Comparison of ENCODE assay signal across 11 mouse cellular contexts in the genomic region with DNA sequence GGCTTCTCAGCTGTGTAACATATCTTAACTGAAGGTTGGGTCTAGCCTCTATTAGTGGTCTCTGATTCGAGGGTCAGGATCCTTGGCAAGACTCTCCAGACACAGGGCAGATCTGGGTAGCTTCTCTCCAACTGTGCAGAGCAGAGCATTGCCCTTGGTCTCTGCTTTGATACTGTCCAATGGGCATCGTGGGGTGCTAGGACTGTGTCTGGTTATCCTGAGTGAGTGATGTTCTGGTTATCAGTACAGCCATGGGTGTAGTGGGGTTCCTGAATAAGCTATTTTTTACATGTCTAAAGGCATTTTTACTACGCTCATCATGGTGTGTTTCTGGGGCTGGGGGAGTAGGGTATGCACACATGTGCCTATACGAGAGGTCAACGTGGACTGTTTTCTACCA. TPM values are rescaled to one million over a fixed set of nuclear protein-coding genes. Genes with fewer than 3 reads are reported as not detected.
DNase-seq lines count a peak whose midpoint lies in the region; ATAC-seq and TF ChIP-seq lines count a peak whose summit lies in the region.
"Had no signal": no experiment of that assay in that cellular context is flagged by ENCODE, and none has a peak within 500 bp of the region (broad histone marks: within the 10 kb centered on the region; RNA-seq: fewer than 3 reads in every experiment).

No protein-coding gene starts in this region.

- no peak for ATAC-seq in heart, embryonic 13.5 days (ENCODE audit: extremely low read depth, insufficient number of reproducible peaks, low FRiP score, low TSS enrichment)
- no peak for ATAC-seq in midbrain, embryonic 12.5 days (ENCODE audit: low FRiP score, low read depth)
- ATAC-seq in midbrain, postnatal 0 days (ENCODE audit: low FRiP score), result no peak
- ATAC-seq in limb, embryonic 14.5 days (ENCODE audit: low FRiP score, low read depth), result no peak
- ATAC-seq in stomach, embryonic 15.5 days (ENCODE audit: insufficient read depth, low FRiP score, low read depth), result no peak

- H3K27ac ChIP-seq in heart, embryonic 13.5 days (replicated peaks), result no peak overlapping the region
- H3K27ac ChIP-seq in midbrain, embryonic 12.5 days (replicated peaks), result no peak overlapping the region
- H3K27ac ChIP-seq in midbrain, postnatal 0 days (ENCODE audit: low read depth, low read length), result no peak overlapping the region
- no peak overlapping the region for H3K27ac ChIP-seq in limb, embryonic 14.5 days (replicated peaks; ENCODE audit: low read depth, low read length)
- H3K27ac ChIP-seq in stomach, embryonic 15.5 days, result no peak overlapping the region

- no peak for DNase-seq in heart, adult 9 months (ENCODE audit: low spot score in 2 of 2)
- no peak for DNase-seq in midbrain, postnatal 0 days (ENCODE audit: low spot score)
- DNase-seq in limb, embryonic 14.5 days (ENCODE audit: low spot score), result no peak
- no peak for DNase-seq in MN1 (ENCODE audit: low spot score)
- DNase-seq in adrenal gland, postnatal 25 days, result no peak
- DNase-seq: right cerebral cortex, postnatal 25 days had no signal

- no peaks in the 10 kb centered on the region for H3K27me3 ChIP-seq in heart, embryonic 13.5 days (replicated peaks)
- H3K27me3 ChIP-seq in midbrain, embryonic 12.5 days, result no peaks in the 10 kb centered on the region
- H3K27me3 ChIP-seq in midbrain, postnatal 0 days (ENCODE audit: insufficient read depth, low read length), result no peaks in the 10 kb centered on the region
- H3K27me3 ChIP-seq in limb, embryonic 14.5 days (ENCODE audit: control insufficient read depth, insufficient read depth, low read length), result no peaks in the 10 kb centered on the region
- no peaks in the 10 kb centered on the region for H3K27me3 ChIP-seq in stomach, embryonic 15.5 days (replicated peaks)

- H3K9ac ChIP-seq in heart, embryonic 13.5 days, result peak overlapping the region; percentile 89
- H3K9ac ChIP-seq in midbrain, embryonic 12.5 days (replicated peaks), result no peak overlapping the region
- no peak overlapping the region for H3K9ac ChIP-seq in midbrain, postnatal 0 days (replicated peaks; ENCODE audit: low read length, poor library complexity, severe bottlenecking)
- no peak overlapping the region for H3K9ac ChIP-seq in limb, embryonic 14.5 days (ENCODE audit: low read depth, low read length, severe bottlenecking)
- no peak overlapping the region for H3K9ac ChIP-seq in stomach, embryonic 15.5 days

- no peak overlapping the region for H3K4me3 ChIP-seq in heart, embryonic 13.5 days
- no peak overlapping the region for H3K4me3 ChIP-seq in midbrain, embryonic 12.5 days
- H3K4me3 ChIP-seq in midbrain, postnatal 0 days (ENCODE audit: low read depth, low read length), result no peak overlapping the region
- no peak overlapping the region for H3K4me3 ChIP-seq in limb, embryonic 14.5 days (replicated peaks; ENCODE audit: low read length)
- H3K4me3 ChIP-seq in stomach, embryonic 15.5 days (replicated peaks), result no peak overlapping the region

- 57% methylated on average over 5 of the region's 5 CpGs for WGBS in heart, embryonic 13.5 days
- 92% methylated on average over 5 of the region's 5 CpGs for WGBS in midbrain, embryonic 12.5 days
- 97% methylated on average over 5 of the region's 5 CpGs for WGBS in midbrain, postnatal 0 days
- WGBS in limb, embryonic 14.5 days, result 92% methylated on average over 5 of the region's 5 CpGs
- 83% methylated on average over 5 of the region's 5 CpGs for WGBS in stomach, embryonic 15.5 days

- TF ChIP-seq POLR2A in limb, embryonic 14.5 days (IDR thresholded peaks at IDR 0.05; ENCODE audit: borderline replicate concordance, extremely low read depth, insufficient read depth, insufficient read length), result no peak

- no peak for TF ChIP-seq CTCF in midbrain, postnatal 0 days (IDR thresholded peaks at IDR 0.05)

- H3K9me3 ChIP-seq in heart, embryonic 13.5 days, result no peaks in the 10 kb centered on the region
- H3K9me3 ChIP-seq in midbrain, embryonic 12.5 days, result no peaks in the 10 kb centered on the region
- H3K9me3 ChIP-seq in midbrain, postnatal 0 days (ENCODE audit: low read length), result no peaks in the 10 kb centered on the region
- H3K9me3 ChIP-seq in limb, embryonic 14.5 days (ENCODE audit: control insufficient read depth, low read length), result no peaks in the 10 kb centered on the region
- no peaks in the 10 kb centered on the region for H3K9me3 ChIP-seq in stomach, embryonic 15.5 days

- H3K36me3 ChIP-seq in heart, embryonic 13.5 days, result peaks cover 14% of the 10 kb centered on the region
- H3K36me3 ChIP-seq in midbrain, embryonic 12.5 days, result no peaks in the 10 kb centered on the region
- H3K36me3 ChIP-seq in midbrain, postnatal 0 days (ENCODE audit: insufficient read depth, low read length), result no peaks in the 10 kb centered on the region
- H3K36me3 ChIP-seq in limb, embryonic 14.5 days (ENCODE audit: control insufficient read depth, insufficient read depth, low read length), result no peaks in the 10 kb centered on the region
- H3K36me3 ChIP-seq in stomach, embryonic 15.5 days, result no peaks in the 10 kb centered on the region

- H3K4me2 ChIP-seq in heart, embryonic 13.5 days, result peak overlapping the region; percentile 75
- H3K4me2 ChIP-seq in midbrain, embryonic 12.5 days (replicated peaks), result peak overlapping the region; percentile 61; the same call in 1 of the 2 replicates
- H3K4me2 ChIP-seq in midbrain, postnatal 0 days (ENCODE audit: low read depth, low read length, poor library complexity, severe bottlenecking), result no peak overlapping the region
- peak overlapping the region; percentile 56; the same call in 1 of the 2 replicates for H3K4me2 ChIP-seq in limb, embryonic 14.5 days (replicated peaks; ENCODE audit: low read depth, low read length, severe bottlenecking)
- H3K4me2 ChIP-seq in stomach, embryonic 15.5 days, result peak overlapping the region; percentile 69

- H3K4me1 ChIP-seq in heart, embryonic 13.5 days, result peaks cover 10% of the 10 kb centered on the region; the same call in 1 of the 2 replicates
- peaks cover 6% of the 10 kb centered on the region; the same call in 1 of the 2 replicates for H3K4me1 ChIP-seq in midbrain, embryonic 12.5 days
- no peaks in the 10 kb centered on the region; the same call in 1 of the 2 replicates for H3K4me1 ChIP-seq in midbrain, postnatal 0 days (ENCODE audit: insufficient read depth, low read length)
- no peaks in the 10 kb centered on the region for H3K4me1 ChIP-seq in limb, embryonic 14.5 days (ENCODE audit: control insufficient read depth, insufficient read depth, low read length)
- H3K4me1 ChIP-seq in stomach, embryonic 15.5 days, result no peaks in the 10 kb centered on the region; the same call in 1 of the 2 replicates

RNA-seq across cellular contexts. Expression of a gene that starts 0.7 kb away (rescaled TPM):
- 64.7 and 68.9 TPM in 2 replicates for polyA plus RNA-seq in heart, embryonic 13.5 days (2015; fragmentation: Nextera tagmentation; extraction: Ambion mirVana)
- polyA plus RNA-seq in midbrain, embryonic 12.5 days (2016; fragmentation: Nextera tagmentation; extraction: Ambion mirVana), result 38.2 and 39.6 TPM in 2 replicates
- total RNA-seq in midbrain, postnatal 0 days (2014; rRNA removed), result 10.0 and 13.8 TPM in 2 replicates
- 18.0 and 19.4 TPM in 2 replicates for polyA plus RNA-seq in midbrain, postnatal 0 days (2015; fragmentation: Nextera tagmentation; extraction: Ambion mirVana)
- 53.0 and 58.6 TPM in 2 replicates for polyA plus RNA-seq in limb, embryonic 14.5 days (2012; rRNA removed)
- 48.4 and 60.3 TPM in 2 replicates for polyA plus RNA-seq in limb, embryonic 14.5 days (2014; fragmentation: Nextera tagmentation; extraction: Ambion mirVana)
- 121 TPM in 2 replicates for polyA plus RNA-seq in stomach, embryonic 15.5 days (2015; fragmentation: Nextera tagmentation; extraction: Ambion mirVana)
- total RNA-seq in adrenal gland, postnatal 25 days (2021), result 83.7 and 89.8 TPM in 2 replicates

RNA-seq across cellular contexts. Expression of a gene that starts 12.6 kb away (rescaled TPM):
- 1.9 TPM in 2 replicates for polyA plus RNA-seq in heart, embryonic 13.5 days (2015; fragmentation: Nextera tagmentation; extraction: Ambion mirVana)
- polyA plus RNA-seq in midbrain, embryonic 12.5 days (2016; fragmentation: Nextera tagmentation; extraction: Ambion mirVana), result 13.8 and 14.8 TPM in 2 replicates
- 118 and 166 TPM in 2 replicates for total RNA-seq in midbrain, postnatal 0 days (2014; rRNA removed)
- 33.3 and 37.6 TPM in 2 replicates for polyA plus RNA-seq in midbrain, postnatal 0 days (2015; fragmentation: Nextera tagmentation; extraction: Ambion mirVana)
- polyA plus RNA-seq in limb, embryonic 14.5 days (2012; rRNA removed), result 24.8 and 28.8 TPM in 2 replicates
- 3.6 and 5.4 TPM in 2 replicates for polyA plus RNA-seq in limb, embryonic 14.5 days (2014; fragmentation: Nextera tagmentation; extraction: Ambion mirVana)
- polyA plus RNA-seq in stomach, embryonic 15.5 days (2015; fragmentation: Nextera tagmentation; extraction: Ambion mirVana), result 2.1 and 2.2 TPM in 2 replicates
- total RNA-seq in adrenal gland, postnatal 25 days (2021), result 7.3 and 9.6 TPM in 2 replicates

RNA-seq across cellular contexts. Expression of a gene that starts 32.4 kb away (rescaled TPM):
- polyA plus RNA-seq in heart, embryonic 13.5 days (2015; fragmentation: Nextera tagmentation; extraction: Ambion mirVana), result 0.43 and 0.47 TPM in 2 replicates
- 0.42 and 0.79 TPM in 2 replicates for polyA plus RNA-seq in midbrain, embryonic 12.5 days (2016; fragmentation: Nextera tagmentation; extraction: Ambion mirVana)
- 9.4 and 14.7 TPM in 2 replicates for total RNA-seq in midbrain, postnatal 0 days (2014; rRNA removed)
- 12.3 and 15.0 TPM in 2 replicates for polyA plus RNA-seq in midbrain, postnatal 0 days (2015; fragmentation: Nextera tagmentation; extraction: Ambion mirVana)
- 0.74 and 0.83 TPM in 2 replicates for polyA plus RNA-seq in limb, embryonic 14.5 days (2012; rRNA removed)
- polyA plus RNA-seq in limb, embryonic 14.5 days (2014; fragmentation: Nextera tagmentation; extraction: Ambion mirVana), result 0.47 and 0.65 TPM in 2 replicates
- polyA plus RNA-seq in stomach, embryonic 15.5 days (2015; fragmentation: Nextera tagmentation; extraction: Ambion mirVana), result 0.23 and 0.42 TPM in 2 replicates
- total RNA-seq in adrenal gland, postnatal 25 days (2021), result 0.12 TPM in 1 of 2 replicates, not detected in the other
- total RNA-seq: gastrocnemius, postnatal 36 days had no signal
- polyA plus RNA-seq: lung, postnatal 0 days had no signal

RNA-seq across cellular contexts. Expression of a gene that starts 47.0 kb away (rescaled TPM):
- not detected in 2 replicates for polyA plus RNA-seq in heart, embryonic 13.5 days (2015; fragmentation: Nextera tagmentation; extraction: Ambion mirVana)
- not detected in 2 replicates for polyA plus RNA-seq in midbrain, embryonic 12.5 days (2016; fragmentation: Nextera tagmentation; extraction: Ambion mirVana)
- 1.5 and 3.8 TPM in 2 replicates for total RNA-seq in midbrain, postnatal 0 days (2014; rRNA removed)
- 0.55 and 0.57 TPM in 2 replicates for polyA plus RNA-seq in midbrain, postnatal 0 days (2015; fragmentation: Nextera tagmentation; extraction: Ambion mirVana)
- polyA plus RNA-seq in limb, embryonic 14.5 days (2012; rRNA removed), result 0.06 TPM in 1 of 2 replicates, not detected in the other
- not detected in 2 replicates for polyA plus RNA-seq in limb, embryonic 14.5 days (2014; fragmentation: Nextera tagmentation; extraction: Ambion mirVana)
- polyA plus RNA-seq in stomach, embryonic 15.5 days (2015; fragmentation: Nextera tagmentation; extraction: Ambion mirVana), result not detected in 2 replicates
- not detected in 2 replicates for total RNA-seq in adrenal gland, postnatal 25 days (2021)
- total RNA-seq: gastrocnemius, postnatal 36 days had no signal
- polyA plus RNA-seq: lung, postnatal 0 days had no signal
